Mouse (Mus musculus): Measurements from ENCODE around the gene Ogfod1. TPM values are rescaled to one million over a fixed set of nuclear protein-coding genes. Genes with fewer than 3 reads are reported as not detected.

Ogfod1 gene
- polyA plus RNA-seq, 1 experiment from 2014 or later = 14.6 TPM

DNA sequence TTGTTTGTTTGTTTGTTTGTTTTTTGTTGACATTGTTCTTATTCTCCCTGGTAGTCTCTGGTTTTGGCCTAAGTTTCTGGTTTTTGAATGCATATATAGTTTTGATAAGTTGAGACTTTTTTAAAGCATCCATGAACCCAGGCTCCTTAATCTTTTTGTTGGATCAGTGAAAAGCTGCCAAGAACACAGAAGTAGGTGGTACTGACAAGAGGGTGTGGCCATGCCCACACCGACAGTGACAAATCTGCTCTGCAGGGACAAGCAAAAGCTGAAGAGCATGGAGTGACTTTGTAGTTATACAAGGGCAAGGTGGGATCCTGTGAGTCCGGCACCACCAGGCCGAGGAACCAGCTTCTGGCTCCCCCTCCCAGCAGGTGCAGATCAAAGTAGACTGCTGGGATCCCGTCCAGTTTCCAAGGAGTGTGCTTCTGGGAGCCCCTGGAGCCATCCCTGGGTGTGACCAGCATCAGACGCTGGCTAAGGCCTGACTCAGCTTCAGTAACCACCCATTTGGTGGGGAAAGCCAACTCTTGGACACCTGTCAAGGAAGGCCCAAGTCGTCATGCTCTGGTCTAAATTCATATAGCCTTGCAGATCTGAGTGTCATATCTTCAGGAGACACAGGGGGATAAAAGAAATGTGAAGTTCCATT, 73.7 kb downstream of the Ogfod1 start:
- Histone ChIP-seq H3K27ac (replicated peaks; ENCODE audit: low read depth, low read length) (no peak overlapping the region), H3K4me3 (ENCODE audit: low read depth, low read length) (no peak overlapping the region), H3K36me3 (ENCODE audit: control insufficient read depth, insufficient read depth, low read length) (no peaks in the 10 kb centered on the region), H3K27me3 (ENCODE audit: control insufficient read depth, insufficient read depth, low read length) (no peaks in the 10 kb centered on the region), H3K9me3 (ENCODE audit: control insufficient read depth, low read length) (no peaks in the 10 kb centered on the region), H3K4me2 (ENCODE audit: low read depth, severe bottlenecking) (no peak overlapping the region), H3K9ac (ENCODE audit: low read length) (no peak overlapping the region), H3K4me1 (ENCODE audit: control insufficient read depth, insufficient read depth, low read length) (no peaks in the 10 kb centered on the region)
- ATAC-seq (ENCODE audit: insufficient number of reproducible peaks, low FRiP score, low TSS enrichment, low read depth) (no peak), DNase-seq (ENCODE audit: low spot score) (no peak)
- WGBS = 62% methylated on average over 6 of the region's 6 CpGs

DNA sequence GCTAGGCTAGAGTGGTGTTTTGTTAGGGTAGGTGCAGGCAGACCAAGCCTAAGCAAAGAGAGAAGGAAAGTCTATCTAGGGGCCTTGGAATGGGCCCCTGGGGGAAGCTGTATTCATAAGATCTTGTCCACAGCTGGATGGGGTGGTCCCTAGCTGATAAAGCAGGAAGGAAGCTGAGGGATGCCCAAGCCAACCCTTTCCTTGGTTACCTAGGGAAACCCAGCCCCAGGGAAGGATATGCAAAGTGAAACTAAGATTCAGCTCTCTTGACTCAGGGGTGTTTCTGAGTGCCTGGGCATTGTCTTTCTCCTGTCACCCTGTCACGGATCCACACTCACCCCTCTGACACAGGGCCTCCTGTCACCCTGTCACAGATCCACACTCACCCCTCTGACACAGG, 76.4 kb downstream of the Ogfod1 start:
- Histone ChIP-seq H3K9me3 (ENCODE audit: control insufficient read depth, low read length) (no peaks in the 10 kb centered on the region), H3K36me3 (ENCODE audit: control insufficient read depth, insufficient read depth, low read length) (no peaks in the 10 kb centered on the region), H3K27ac (replicated peaks; ENCODE audit: low read depth, low read length) (no peak overlapping the region), H3K4me1 (ENCODE audit: control insufficient read depth, insufficient read depth, low read length) (no peaks in the 10 kb centered on the region), H3K4me2 (ENCODE audit: low read depth, severe bottlenecking) (no peak overlapping the region), H3K4me3 (ENCODE audit: low read depth, low read length) (no peak overlapping the region), H3K9ac (ENCODE audit: low read length) (no peak overlapping the region), H3K27me3 (ENCODE audit: control insufficient read depth, insufficient read depth, low read length) (no peaks in the 10 kb centered on the region)
- DNase-seq (ENCODE audit: low spot score) (no peak), ATAC-seq (ENCODE audit: insufficient number of reproducible peaks, low FRiP score, low TSS enrichment, low read depth) (no peak)
- 62% methylated on average over 1 of the region's 1 CpGs for WGBS

DNA sequence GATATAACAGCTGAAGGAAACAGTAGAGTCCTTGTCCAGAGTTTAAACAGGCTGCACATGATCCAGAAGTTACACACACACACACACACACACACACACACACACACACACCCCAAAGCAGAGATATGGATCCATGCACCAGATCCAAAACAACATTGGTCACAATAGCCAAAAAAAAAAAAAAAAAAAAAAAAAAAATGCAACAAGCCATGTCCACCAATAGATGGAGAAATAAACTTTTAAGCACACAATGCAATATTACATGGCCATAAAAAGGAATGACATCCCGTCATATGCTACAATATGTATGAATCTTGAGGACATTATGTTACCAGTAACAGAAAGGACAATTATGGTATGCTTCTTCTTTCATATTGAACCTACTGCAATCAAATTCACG, 77.0 kb downstream of the Ogfod1 start:
- ATAC-seq (ENCODE audit: insufficient number of reproducible peaks, low FRiP score, low TSS enrichment, low read depth) (no peak), DNase-seq (ENCODE audit: low spot score) (no peak)
- Histone ChIP-seq H3K27me3 (ENCODE audit: control insufficient read depth, insufficient read depth, low read length) (no peaks in the 10 kb centered on the region), H3K4me2 (ENCODE audit: low read depth, severe bottlenecking) (no peak overlapping the region), H3K4me3 (ENCODE audit: low read depth, low read length) (no peak overlapping the region), H3K4me1 (ENCODE audit: control insufficient read depth, insufficient read depth, low read length) (peaks cover 4% of the 10 kb centered on the region), H3K36me3 (ENCODE audit: control insufficient read depth, insufficient read depth, low read length) (no peaks in the 10 kb centered on the region), H3K9me3 (ENCODE audit: control insufficient read depth, low read length) (no peaks in the 10 kb centered on the region), H3K9ac (ENCODE audit: low read length) (no peak overlapping the region), H3K27ac (replicated peaks; ENCODE audit: low read depth, low read length) (no peak overlapping the region)
- WGBS = 85% methylated on average over 2 of the region's 2 CpGs

Other genes starting within 250 kb of the Ogfod1 start
- 1.1 and 2.2 TPM in 2 replicates for gene Gnao1, start 227.2 kb upstream of the Ogfod1 start, polyA plus RNA-seq (2014; fragmentation: Nextera tagmentation; extraction: Ambion mirVana)
- gene Amfr, start 24.4 kb upstream of the Ogfod1 start, polyA plus RNA-seq (2014; fragmentation: Nextera tagmentation; extraction: Ambion mirVana) = 37.3 and 44.9 TPM in 2 replicates
- gene Nudt21, start 167 bp upstream of the Ogfod1 start, polyA plus RNA-seq (2014; fragmentation: Nextera tagmentation; extraction: Ambion mirVana) = 154 and 162 TPM in 2 replicates
- gene Bbs2, start 61.7 kb downstream of the Ogfod1 start, polyA plus RNA-seq (2014; fragmentation: Nextera tagmentation; extraction: Ambion mirVana) = 16.2 and 17.2 TPM in 2 replicates
- not detected in 2 replicates for gene Mt4, start 100.0 kb downstream of the Ogfod1 start, polyA plus RNA-seq (2014; fragmentation: Nextera tagmentation; extraction: Ambion mirVana)
- gene Mt3, start 115.4 kb downstream of the Ogfod1 start, polyA plus RNA-seq (2014; fragmentation: Nextera tagmentation; extraction: Ambion mirVana) = 0.61 TPM in 1 of 2 replicates, not detected in the other
- gene Mt2, start 135.5 kb downstream of the Ogfod1 start, polyA plus RNA-seq (2014; fragmentation: Nextera tagmentation; extraction: Ambion mirVana) = 21.7 and 23.2 TPM in 2 replicates
- 81.4 and 82.2 TPM in 2 replicates for gene Mt1, start 141.9 kb downstream of the Ogfod1 start, polyA plus RNA-seq (2014; fragmentation: Nextera tagmentation; extraction: Ambion mirVana)
- gene Nup93, start 177.4 kb downstream of the Ogfod1 start, polyA plus RNA-seq (2014; fragmentation: Nextera tagmentation; extraction: Ambion mirVana) = 128 and 135 TPM in 2 replicates